Mouse (Mus musculus) kidney, embryonic 14.5 days (tissue): ENCODE results near the gene Xrn2. TPM values are rescaled to one million over a fixed set of nuclear protein-coding genes. Genes with fewer than 3 reads are reported as not detected.

Experiments
- ATAC-seq: fragments of 200-750 bp; cut with Nextera tagmentation; 2 replicates; pipeline ENCODE4 v1.8.0; 2017; ENCODE audit warnings: moderate number of reproducible peaks, mild to moderate bottlenecking, moderate TSS enrichment, moderate library complexity; ENCODE audit not compliant: low FRiP score, low TSS enrichment
- H3K27ac ChIP-seq: fragments of 300-500 bp; sonication (generic); 2 replicates; pipeline ENCODE4 v1.5.1; 2014; ENCODE audit warnings: low read depth, mild to moderate bottlenecking, low read length, moderate library complexity, mixed read lengths
- H3K27me3 ChIP-seq: fragments of 300-500 bp; sonication (generic); 2 replicates; pipeline ENCODE4 v1.6.1; 2014; ENCODE audit warnings: mild to moderate bottlenecking, low read length; ENCODE audit not compliant: control insufficient read depth, insufficient read depth
- H3K36me3 ChIP-seq: fragments of 300-500 bp; sonication (generic); 2 replicates; pipeline ENCODE4 v1.6.1; 2014; ENCODE audit warnings: low read length, mixed read lengths; ENCODE audit not compliant: control insufficient read depth, insufficient read depth
- H3K4me1 ChIP-seq: fragments of 300-500 bp; sonication (generic); 2 replicates; pipeline ENCODE4 v1.6.1; 2014; ENCODE audit warnings: low read length, mixed read lengths; ENCODE audit not compliant: control insufficient read depth, insufficient read depth
- H3K4me2 ChIP-seq: fragments of 300-500 bp; sonication (generic); replicated peaks from 2 replicates; pipeline ENCODE4 v1.6.1; 2014; ENCODE audit warnings: low read depth, mild to moderate bottlenecking, low read length
- H3K4me3 ChIP-seq: fragments of 300-500 bp; sonication (generic); 2 replicates; pipeline ENCODE4 v1.5.1; 2014; ENCODE audit warnings: mild to moderate bottlenecking, low read length
- H3K9ac ChIP-seq: fragments of 300-500 bp; sonication (generic); 2 replicates; pipeline ENCODE4 v1.6.1; 2014; ENCODE audit warnings: low read depth, mild to moderate bottlenecking, low read length, moderate library complexity
- H3K9me3 ChIP-seq: fragments of 300-500 bp; sonication (generic); 2 replicates; pipeline ENCODE4 v1.6.1; 2016; ENCODE audit warnings: low read length; ENCODE audit not compliant: control insufficient read depth
- WGBS: fragments of 180-500 bp; shearing (Covaris S2); extraction: QIAGEN DNeasy Blood & Tissue Kit; methylation state at CpG from one replicate; pipeline ENCODE4 v1.1.7; 2014; 5-methylcytosine and 5-hydroxymethylcytosine counted together
- polyA plus RNA-seq: library from polyadenylated mRNA; unstranded; fragments of >200 nt; fragmentation: Nextera tagmentation; extraction: Ambion mirVana; gene quantifications from 2 replicates; pipeline ENCODE4 v1.2.1, GENCODE M21; 2014

Gene Xrn2
- polyA plus RNA-seq, 1 experiment from 2014 or later = 105 TPM

DNA sequence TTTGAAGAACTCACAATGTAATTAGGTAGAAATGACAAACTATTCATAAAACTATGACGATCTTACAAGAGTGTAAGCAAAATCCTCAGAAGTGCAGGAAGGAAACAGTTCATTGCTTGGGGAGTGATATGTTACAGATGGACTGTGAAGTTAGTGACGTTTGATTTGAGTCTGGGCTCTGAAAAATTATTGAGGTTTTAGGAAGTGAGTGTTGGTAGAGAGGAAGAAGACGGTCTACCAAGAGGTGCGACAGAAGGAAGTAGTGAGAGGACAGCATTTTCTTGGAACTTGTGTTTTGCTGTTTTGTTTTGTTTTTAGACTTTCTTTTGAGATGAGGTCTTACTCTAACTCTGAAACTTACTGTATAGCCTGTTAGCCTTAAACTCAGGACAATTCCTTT is 10.8 kb downstream of the Xrn2 start:
- H3K27me3 ChIP-seq = no peaks in the 10 kb centered on the region
- ATAC-seq = no peak
- no peak overlapping the region for H3K4me2 ChIP-seq
- no peak overlapping the region for H3K9ac ChIP-seq
- WGBS = 85% methylated on average over 4 of the region's 4 CpGs
- no peaks in the 10 kb centered on the region for H3K4me1 ChIP-seq
- no peak overlapping the region for H3K27ac ChIP-seq
- no peaks in the 10 kb centered on the region for H3K9me3 ChIP-seq
- H3K4me3 ChIP-seq = no peak overlapping the region
- H3K36me3 ChIP-seq = peaks cover 22% of the 10 kb centered on the region; the same call in 1 of the 2 replicates

- no peak for ATAC-seq
- Histone ChIP-seq H3K9me3 (no peaks in the 10 kb centered on the region), H3K4me1 (no peaks in the 10 kb centered on the region), H3K36me3 (peaks cover 58% of the 10 kb centered on the region), H3K27ac (no peak overlapping the region), H3K27me3 (no peaks in the 10 kb centered on the region), H3K4me3 (no peak overlapping the region), H3K4me2 (no peak overlapping the region), H3K9ac (no peak overlapping the region)
- 56% methylated on average over 2 of the region's 2 CpGs for WGBS
These were observed 20.3 kb downstream of the Xrn2 start for GRCm38 (mm10) chr2:147033065-147033464.

DNA sequence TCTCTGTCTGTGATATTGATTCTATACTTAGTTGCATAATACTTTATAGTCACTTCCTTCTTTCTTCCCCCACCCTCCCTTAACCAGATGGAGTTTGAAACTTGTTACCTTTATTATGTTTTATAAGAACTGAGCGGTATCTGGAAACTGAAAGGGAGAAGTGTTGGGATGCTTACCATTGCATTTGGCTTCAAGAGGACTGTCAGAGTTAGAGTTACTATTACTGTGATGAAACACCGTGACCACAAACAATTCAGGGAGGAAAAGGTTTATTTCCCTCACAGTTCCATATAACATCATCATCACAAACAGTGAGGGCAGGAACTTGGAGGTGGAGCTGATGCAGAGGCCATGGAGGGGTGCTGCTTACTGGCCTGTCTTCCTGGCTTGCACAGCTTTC is 23.1 kb downstream of the Xrn2 start:
- H3K9me3 ChIP-seq = no peaks in the 10 kb centered on the region
- no peak overlapping the region for H3K4me3 ChIP-seq
- no peaks in the 10 kb centered on the region for H3K27me3 ChIP-seq
- H3K27ac ChIP-seq = no peak overlapping the region
- 94% methylated on average over 2 of the region's 2 CpGs for WGBS
- H3K4me1 ChIP-seq = no peaks in the 10 kb centered on the region
- H3K36me3 ChIP-seq = peaks cover 46% of the 10 kb centered on the region
- ATAC-seq = no peak
- no peak overlapping the region for H3K9ac ChIP-seq
- no peak overlapping the region for H3K4me2 ChIP-seq

DNA sequence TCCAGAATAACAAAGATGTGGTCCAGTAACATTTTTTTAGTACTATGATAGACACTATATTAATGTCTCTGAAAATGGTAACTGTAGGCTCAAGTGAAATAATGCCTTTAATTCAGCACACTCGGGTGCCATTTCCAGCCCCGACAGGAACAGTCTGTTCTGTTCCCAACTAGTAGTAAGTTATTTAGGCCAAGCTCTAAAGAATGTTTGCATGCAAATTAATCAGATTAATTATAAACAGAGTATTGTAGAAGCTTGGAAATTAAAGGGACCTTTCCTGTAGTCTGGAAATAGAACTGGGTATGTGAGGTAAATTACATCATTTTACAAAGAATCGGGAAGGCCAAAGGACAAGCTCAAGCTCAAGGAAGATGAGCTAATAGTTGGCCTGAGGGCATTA is 34.3 kb downstream of the Xrn2 start:
- Histone ChIP-seq H3K4me2 (no peak overlapping the region), H3K9ac (no peak overlapping the region), H3K27ac (no peak overlapping the region), H3K4me3 (no peak overlapping the region), H3K36me3 (peaks cover 57% of the 10 kb centered on the region), H3K4me1 (no peaks in the 10 kb centered on the region), H3K9me3 (no peaks in the 10 kb centered on the region), H3K27me3 (no peaks in the 10 kb centered on the region)
- 87% methylated on average over 3 of the region's 3 CpGs for WGBS
- ATAC-seq = no peak

DNA sequence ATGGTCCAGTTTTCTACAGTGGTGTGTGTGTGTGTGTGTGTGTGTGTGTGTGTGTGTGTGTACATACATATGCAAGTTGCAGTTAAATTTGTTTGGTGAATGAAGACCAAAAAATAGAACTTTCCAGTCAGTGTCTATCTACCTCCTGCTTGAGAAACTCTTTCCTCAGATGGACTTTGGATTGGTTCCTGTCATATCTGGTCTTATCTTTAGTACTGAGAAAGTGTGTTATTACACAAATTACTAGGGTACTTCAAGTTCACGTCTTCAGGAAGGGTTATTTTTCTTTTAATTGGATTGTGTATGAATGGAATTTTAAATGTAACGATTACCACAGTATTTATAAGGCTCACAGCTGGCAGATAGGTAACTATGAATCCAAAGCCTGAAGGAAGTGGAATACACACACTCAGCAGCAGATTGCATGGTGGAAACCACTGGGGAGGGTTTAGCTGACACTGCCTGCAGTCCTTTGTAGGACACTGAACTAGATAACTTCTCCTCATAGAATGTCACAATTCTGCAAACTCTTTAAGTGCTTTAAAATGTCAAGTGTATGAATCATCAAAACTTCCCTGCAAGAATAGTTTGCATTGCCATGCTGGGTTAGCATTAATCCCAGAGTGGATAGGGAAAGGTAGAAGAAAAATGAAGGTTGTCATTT is 40.6 kb downstream of the Xrn2 start:
- ATAC-seq = no peak
- no peaks in the 10 kb centered on the region for H3K4me1 ChIP-seq
- no peaks in the 10 kb centered on the region for H3K27me3 ChIP-seq
- H3K4me2 ChIP-seq = no peak overlapping the region
- H3K27ac ChIP-seq = no peak overlapping the region
- H3K9ac ChIP-seq = no peak overlapping the region
- peaks cover 60% of the 10 kb centered on the region for H3K36me3 ChIP-seq
- H3K9me3 ChIP-seq = no peaks in the 10 kb centered on the region
- H3K4me3 ChIP-seq = no peak overlapping the region
- WGBS = 87% methylated on average over 2 of the region's 2 CpGs

GRCm38 (mm10) chr2:147067480-147068246 is 54.9 kb downstream of the Xrn2 start:
- H3K9ac ChIP-seq = no peak overlapping the region
- WGBS = 90% methylated on average over 1 of the region's 1 CpGs
- H3K27ac ChIP-seq = no peak overlapping the region
- H3K4me1 ChIP-seq = no peaks in the 10 kb centered on the region
- H3K36me3 ChIP-seq = peaks cover 33% of the 10 kb centered on the region; the same call in 1 of the 2 replicates
- no peak overlapping the region for H3K4me3 ChIP-seq
- no peak for ATAC-seq
- H3K9me3 ChIP-seq = no peaks in the 10 kb centered on the region
- no peak overlapping the region for H3K4me2 ChIP-seq
- H3K27me3 ChIP-seq = no peaks in the 10 kb centered on the region

- 38% methylated on average over 1 of the region's 1 CpGs for WGBS
- Histone ChIP-seq H3K4me1 (no peaks in the 10 kb centered on the region), H3K27ac (no peak overlapping the region), H3K27me3 (no peaks in the 10 kb centered on the region), H3K36me3 (peaks cover 30% of the 10 kb centered on the region; the same call in 1 of the 2 replicates), H3K9ac (no peak overlapping the region), H3K4me2 (no peak overlapping the region), H3K9me3 (no peaks in the 10 kb centered on the region), H3K4me3 (no peak overlapping the region)
- no peak for ATAC-seq
These were observed 56.3 kb downstream of the Xrn2 start for GRCm38 (mm10) chr2:147069077-147069476.

GRCm38 (mm10) chr2:147070305-147070704 is 57.5 kb downstream of the Xrn2 start:
- WGBS = 95% methylated on average over 1 of the region's 1 CpGs
- Histone ChIP-seq H3K9me3 (no peaks in the 10 kb centered on the region), H3K27me3 (no peaks in the 10 kb centered on the region), H3K27ac (no peak overlapping the region), H3K4me1 (no peaks in the 10 kb centered on the region), H3K9ac (no peak overlapping the region), H3K4me3 (no peak overlapping the region), H3K36me3 (peaks cover 31% of the 10 kb centered on the region), H3K4me2 (no peak overlapping the region)
- ATAC-seq = no peak

GRCm38 (mm10) chr2:147073962-147074361 is 61.2 kb downstream of the Xrn2 start:
- no peak overlapping the region for H3K27ac ChIP-seq
- WGBS = 83% methylated on average over 2 of the region's 2 CpGs
- H3K36me3 ChIP-seq = peaks cover 34% of the 10 kb centered on the region
- H3K4me3 ChIP-seq = no peak overlapping the region
- no peaks in the 10 kb centered on the region for H3K9me3 ChIP-seq
- H3K27me3 ChIP-seq = no peaks in the 10 kb centered on the region; the same call in 1 of the 2 replicates
- no peak overlapping the region for H3K4me2 ChIP-seq
- no peak for ATAC-seq
- no peaks in the 10 kb centered on the region for H3K4me1 ChIP-seq
- no peak overlapping the region for H3K9ac ChIP-seq
